Mouse (Mus musculus) intestine, postnatal 0 days (tissue): ENCODE measurements around the gene Zp1. TPM values are rescaled to one million over a fixed set of nuclear protein-coding genes. Genes with fewer than 3 reads are reported as not detected.

Source experiments
- ATAC-seq: fragments of 200-750 bp; cut with Nextera tagmentation; 2 replicates; pipeline ENCODE4 v1.8.0; 2017; ENCODE audit warnings: mild to moderate bottlenecking, moderate TSS enrichment, moderate library complexity
- H3K27ac ChIP-seq: fragments of 300-500 bp; sonication (generic); 2 replicates; pipeline ENCODE4 v1.5.1; 2014; ENCODE audit warnings: mild to moderate bottlenecking, low read depth, low read length, moderate library complexity
- H3K27me3 ChIP-seq: fragments of 300-500 bp; sonication (generic); replicated peaks from 2 replicates; pipeline ENCODE4 v1.6.1; 2014; ENCODE audit warnings: low read length, mixed read lengths; ENCODE audit not compliant: control insufficient read depth, insufficient read depth
- H3K36me3 ChIP-seq: fragments of 300-500 bp; sonication (generic); 2 replicates; pipeline ENCODE4 v1.6.1; 2014; ENCODE audit warnings: mild to moderate bottlenecking, moderate library complexity; ENCODE audit not compliant: control insufficient read depth, insufficient read depth
- H3K4me1 ChIP-seq: fragments of 300-500 bp; sonication (generic); replicated peaks from 2 replicates; pipeline ENCODE4 v1.6.1; 2014; ENCODE audit warnings: antibody characterized with exemption, low read length, mixed read lengths; ENCODE audit not compliant: control insufficient read depth, insufficient read depth
- H3K4me2 ChIP-seq: fragments of 300-500 bp; sonication (generic); replicated peaks from 2 replicates; pipeline ENCODE4 v1.6.1; 2014; ENCODE audit warnings: low read depth, mild to moderate bottlenecking, moderate library complexity
- H3K4me3 ChIP-seq: fragments of 300-500 bp; sonication (generic); 2 replicates; pipeline ENCODE4 v1.5.1; 2014; ENCODE audit warnings: low read depth, low read length
- H3K9ac ChIP-seq: fragments of 300-500 bp; sonication (generic); 2 replicates; pipeline ENCODE4 v1.6.1; 2014; ENCODE audit warnings: mild to moderate bottlenecking, low read depth, low read length
- H3K9me3 ChIP-seq: fragments of 300-500 bp; sonication (generic); 2 replicates; pipeline ENCODE4 v1.6.1; 2016; ENCODE audit warnings: mixed run types; ENCODE audit not compliant: control insufficient read depth
- CTCF ChIP-seq: sonication (generic); IDR thresholded peaks from 2 replicates; pipeline ENCODE4 v1.5.1; 2016; ENCODE audit warnings: low read depth, mild to moderate bottlenecking, control low read depth, antibody characterized with exemption, moderate library complexity
- WGBS: fragments of 180-500 bp; shearing (Covaris S2); extraction: QIAGEN DNeasy Blood & Tissue Kit; methylation state at CpG from one replicate; pipeline ENCODE4 v1.1.7; 2014; 5-methylcytosine and 5-hydroxymethylcytosine counted together
- polyA plus RNA-seq: library from polyadenylated mRNA; unstranded; fragments of >200 nt; fragmentation: Nextera tagmentation; extraction: Ambion mirVana; gene quantifications from 2 replicates; pipeline ENCODE4 v1.2.1, GENCODE M21; 2015

Gene Zp1
- polyA plus RNA-seq, 1 experiment from 2014 or later, result not detected

- no peak overlapping the region for H3K27ac ChIP-seq
- H3K9me3 ChIP-seq, result no peaks in the 10 kb centered on the region
- no peak overlapping the region for H3K9ac ChIP-seq
- no peak overlapping the region for H3K4me3 ChIP-seq
- no peak for TF ChIP-seq CTCF
- no peaks in the 10 kb centered on the region for H3K27me3 ChIP-seq
- no peak overlapping the region for H3K4me2 ChIP-seq
- no peak for ATAC-seq
- H3K36me3 ChIP-seq, result no peaks in the 10 kb centered on the region
- H3K4me1 ChIP-seq, result no peaks in the 10 kb centered on the region
- 59% methylated on average over 5 of the region's 5 CpGs for WGBS
Observed at GRCm38 (mm10) chr19:10916506-10916905, 3.9 kb downstream of the Zp1 start.

GRCm38 (mm10) chr19:10914870-10915269 lies 5.6 kb downstream of the Zp1 start:
- no peak overlapping the region for H3K9ac ChIP-seq
- no peaks in the 10 kb centered on the region for H3K9me3 ChIP-seq
- H3K27me3 ChIP-seq, result no peaks in the 10 kb centered on the region
- H3K4me2 ChIP-seq, result no peak overlapping the region
- no peak for TF ChIP-seq CTCF
- no peak overlapping the region for H3K27ac ChIP-seq
- H3K36me3 ChIP-seq, result no peaks in the 10 kb centered on the region
- no peaks in the 10 kb centered on the region for H3K4me1 ChIP-seq
- 88% methylated on average over 2 of the region's 2 CpGs for WGBS
- H3K4me3 ChIP-seq, result no peak overlapping the region
- ATAC-seq, result no peak

- TF ChIP-seq CTCF, result no peak
- Histone ChIP-seq H3K27me3 (no peaks in the 10 kb centered on the region), H3K4me1 (no peaks in the 10 kb centered on the region), H3K36me3 (no peaks in the 10 kb centered on the region), H3K4me2 (no peak overlapping the region), H3K9me3 (no peaks in the 10 kb centered on the region), H3K9ac (no peak overlapping the region), H3K4me3 (no peak overlapping the region), H3K27ac (no peak overlapping the region)
- ATAC-seq, result no peak
- WGBS, result 60% methylated on average over 7 of the region's 7 CpGs
Observed at GRCm38 (mm10) chr19:10914291-10914690, 6.1 kb downstream of the Zp1 start.

- Histone ChIP-seq H3K4me3 (no peak overlapping the region), H3K4me2 (no peak overlapping the region), H3K9ac (no peak overlapping the region), H3K27ac (peak overlapping the region; percentile 64), H3K4me1 (peaks cover 4% of the 10 kb centered on the region; the same call in 1 of the 2 replicates), H3K36me3 (peaks cover 10% of the 10 kb centered on the region; the same call in 1 of the 2 replicates), H3K9me3 (no peaks in the 10 kb centered on the region), H3K27me3 (no peaks in the 10 kb centered on the region)
- ATAC-seq, result no peak
- WGBS, result 58% methylated on average over 6 of the region's 6 CpGs
- no peak for TF ChIP-seq CTCF
Observed at GRCm38 (mm10) chr19:10909087-10909721, 11.2 kb downstream of the Zp1 start.

GRCm38 (mm10) chr19:10907891-10908290 lies 12.5 kb downstream of the Zp1 start:
- peak; percentile 40; the same call in 1 of the 2 replicates for ATAC-seq

GRCm38 (mm10) chr19:10905728-10906000 lies 14.8 kb downstream of the Zp1 start:
- no peak for TF ChIP-seq CTCF
- Histone ChIP-seq H3K4me1 (peaks cover 4% of the 10 kb centered on the region; the same call in 1 of the 2 replicates), H3K27ac (peak overlapping the region; percentile 61), H3K4me3 (no peak overlapping the region), H3K9ac (no peak overlapping the region), H3K4me2 (no peak overlapping the region), H3K36me3 (peaks cover 46% of the 10 kb centered on the region), H3K9me3 (no peaks in the 10 kb centered on the region), H3K27me3 (no peaks in the 10 kb centered on the region)
- ATAC-seq, result no peak
- 57% methylated on average over 5 of the region's 5 CpGs for WGBS

More at GRCm38 (mm10) chr19:10907891-10908290, 12.5 kb downstream of the Zp1 start:
- Histone ChIP-seq H3K27me3 (no peaks in the 10 kb centered on the region), H3K36me3 (peaks cover 24% of the 10 kb centered on the region), H3K4me3 (no peak overlapping the region), H3K4me1 (peaks cover 4% of the 10 kb centered on the region; the same call in 1 of the 2 replicates), H3K4me2 (no peak overlapping the region), H3K27ac (no peak overlapping the region), H3K9ac (no peak overlapping the region), H3K9me3 (no peaks in the 10 kb centered on the region)
- peak; percentile 94 for TF ChIP-seq CTCF
- 51% methylated on average over 3 of the region's 3 CpGs for WGBS
